Comparison of ENCODE assay signal across 8 mouse cellular contexts in genomic region chr2:70509021-70509632, GRCm38 (mm10). TPM values are rescaled to one million over a fixed set of nuclear protein-coding genes. Genes with fewer than 3 reads are reported as not detected.
A peak's percentile ranks its signal among the peaks of the same experiment; 100 is the strongest.
DNase-seq lines count a peak whose midpoint lies in the region; ATAC-seq lines count a peak whose summit lies in the region.

No protein-coding gene starts in this region.

- WGBS in hindbrain, embryonic 13.5 days, result under 1% methylated on average over 41 of the region's 56 CpGs

- no peak overlapping the region for H3K27ac ChIP-seq in hindbrain, embryonic 13.5 days

- no peaks in the 10 kb centered on the region for H3K36me3 ChIP-seq in hindbrain, embryonic 13.5 days

- peak; percentile 96 for ATAC-seq in hindbrain, embryonic 13.5 days (ENCODE audit: low FRiP score)

- peak; percentile 79 for DNase-seq in R1 (ENCODE audit: low read depth, low spot score)
- peak; percentile 72 to 74 for DNase-seq in cerebellum, postnatal 14 days
- peak; percentile 42 to 44 for DNase-seq in frontal cortex, postnatal 36 days (ENCODE audit: low spot score in 2 of 2)
- DNase-seq in layer of hippocampus, postnatal 36 days, result peak; percentile 47 to 61
- DNase-seq in lung, postnatal 14 days, result peak; percentile 88
- peak; percentile 94 for DNase-seq in retina, postnatal 1 day
- DNase-seq in urinary bladder, postnatal 14 days (ENCODE audit: low spot score), result peak; percentile 71

- no peaks in the 10 kb centered on the region for H3K9me3 ChIP-seq in hindbrain, embryonic 13.5 days

- H3K9ac ChIP-seq in hindbrain, embryonic 13.5 days, result peak overlapping the region; percentile 67

- peak overlapping the region; percentile 90 for H3K4me2 ChIP-seq in hindbrain, embryonic 13.5 days

- peak overlapping the region; percentile 54 for H3K4me3 ChIP-seq in hindbrain, embryonic 13.5 days

- peaks cover 17% of the 10 kb centered on the region for H3K27me3 ChIP-seq in hindbrain, embryonic 13.5 days

- peaks cover 6% of the 10 kb centered on the region for H3K4me1 ChIP-seq in hindbrain, embryonic 13.5 days (replicated peaks)

RNA-seq across cellular contexts. Expression of gene Erich2, which starts 0.5 kb away (rescaled TPM):
- 2.3 and 3.8 TPM in 2 replicates for polyA plus RNA-seq in hindbrain, embryonic 13.5 days (2015; fragmentation: Nextera tagmentation; extraction: Ambion mirVana)
- 1 to 10 TPM in 1 of 2 experiments, under 1 TPM in 1; 0.88 to 1.0 TPM for total RNA-seq in layer of hippocampus, postnatal 36 days (2021)

RNA-seq across cellular contexts. Expression of gene Sp5, which starts 34.4 kb away (rescaled TPM):
- polyA plus RNA-seq in hindbrain, embryonic 13.5 days (2015; fragmentation: Nextera tagmentation; extraction: Ambion mirVana), result 3.4 and 4.1 TPM in 2 replicates
- under 1 TPM in 1 of 2 experiments, not detected in 1; 0.30 TPM for total RNA-seq in layer of hippocampus, postnatal 36 days (2021)

RNA-seq across cellular contexts. Expression of gene Gad1, which starts 43.7 kb away (rescaled TPM):
- polyA plus RNA-seq in hindbrain, embryonic 13.5 days (2015; fragmentation: Nextera tagmentation; extraction: Ambion mirVana), result 49.7 and 49.8 TPM in 2 replicates
- 100 to 1,000 TPM; 346 to 377 TPM for total RNA-seq in layer of hippocampus, postnatal 36 days (2021)

Comparison
In these comparisons a context has a peak if more than half of its experiments do, and no peak if none do; other contexts are left out.
1. DNase-seq: peak in every context shown above with its lines; median percentile 94 in retina, postnatal 1 day; 88 in lung, postnatal 14 days; 79 in R1; 73 in cerebellum, postnatal 14 days; 71 in urinary bladder, postnatal 14 days; 54 in layer of hippocampus, postnatal 36 days; 43 in frontal cortex, postnatal 36 days.